Mouse (Mus musculus) heart, postnatal 36 days (tissue): ENCODE measurements at regions not wholly inside any gene's neighbourhood (a gene's known extent, or its start where the extent isn't known, plus 50 kb on each side); places are given as distances from the start of the nearest gene placed in this dataset.
"Not testable (repeated sequence)": the region's sequence is repeated elsewhere in the genome, so short reads cannot be mapped to it uniquely, and the experiment has no call there.

Experiments
- DNase-seq, 2 experiments: peaks; one replicate each; pipeline ENCODE4 v3.0.0; 2021 to 2022
- intact Hi-C: fragments of 180-260 bp; cut with DNase I; formaldehyde crosslinking; loops from one replicate; pipeline ENCODE4 v1.15.1; 2025

DNA sequence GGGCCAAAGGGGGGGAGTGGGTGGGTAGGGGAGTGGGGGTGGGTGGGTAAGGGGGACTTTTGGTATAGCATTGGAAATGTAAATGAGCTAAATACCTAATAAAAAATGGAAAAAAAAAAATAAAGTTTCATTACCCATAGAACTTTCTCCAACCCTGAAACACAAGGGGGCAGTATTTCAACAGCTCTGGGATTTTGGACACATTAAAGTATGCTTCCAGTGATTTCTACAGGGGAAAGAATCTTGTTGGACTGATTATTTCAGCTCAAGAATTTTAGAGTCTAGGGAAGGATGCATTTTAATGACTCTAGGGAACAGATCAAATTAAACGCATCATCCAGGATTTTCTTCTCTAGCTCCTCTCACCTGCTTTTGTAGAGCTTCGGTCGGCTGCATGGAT lies 345.9 kb downstream of the Nrcam start:
- DNase-seq: not testable (repeated sequence)

DNA sequence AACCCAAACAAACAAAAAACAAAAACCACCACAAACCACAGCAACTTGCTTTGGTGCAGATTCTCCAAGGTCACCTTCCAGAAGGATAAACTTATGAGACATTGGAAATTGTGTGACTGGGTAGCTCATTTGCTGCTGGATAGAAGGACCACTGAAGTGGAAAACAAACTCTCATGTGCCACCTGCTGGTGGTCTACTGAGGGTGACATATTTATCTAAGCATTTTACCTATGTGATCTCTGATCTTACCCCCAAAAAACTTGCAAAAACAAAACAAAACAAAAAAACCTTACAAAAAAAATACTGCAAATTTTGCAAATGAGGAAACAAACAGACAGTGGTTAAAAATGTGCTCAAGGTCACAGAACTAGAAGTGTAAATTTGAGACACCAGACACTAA lies 346.3 kb downstream of the Nrcam start:
- DNase-seq: no peak
- intact Hi-C loops: no loop called here

More for the DNA sequence above, 345.9 kb downstream of the Nrcam start:
- intact Hi-C loops: loop anchor here (5.0 kb wide), 1 partner anchor 513 kb away; no protein-coding TSS in a partner anchor
